Mouse (Mus musculus) hindbrain, embryonic 14.5 days (tissue): ENCODE data around the gene Plekhf1. TPM values are rescaled to one million over a fixed set of nuclear protein-coding genes. Genes with fewer than 3 reads are reported as not detected.

Experiments
- ATAC-seq: fragments of 200-750 bp; cut with Nextera tagmentation; 2 replicates; pipeline ENCODE4 v1.8.0; 2017; ENCODE audit warnings: moderate number of reproducible peaks, mild to moderate bottlenecking, moderate TSS enrichment, moderate library complexity; ENCODE audit not compliant: low FRiP score
- DNase-seq: peaks from one replicate; pipeline ENCODE4 v3.0.0-alpha.2; 2015; ENCODE audit warnings: low spot score
- H3K27ac ChIP-seq: fragments of 300-500 bp; sonication (generic); 2 replicates; pipeline ENCODE4 v1.5.1; 2014; ENCODE audit warnings: mild to moderate bottlenecking, moderate library complexity
- H3K27me3 ChIP-seq: fragments of 300-500 bp; sonication (generic); 2 replicates; pipeline ENCODE4 v1.6.1; 2014; ENCODE audit warnings: mild to moderate bottlenecking, low read length, mixed read lengths; ENCODE audit not compliant: control insufficient read depth, insufficient read depth
- H3K36me3 ChIP-seq: fragments of 300-500 bp; sonication (generic); replicated peaks from 2 replicates; pipeline ENCODE4 v1.6.1; 2014; ENCODE audit not compliant: control insufficient read depth, insufficient read depth
- H3K4me1 ChIP-seq: fragments of 300-500 bp; sonication (generic); replicated peaks from 2 replicates; pipeline ENCODE4 v1.6.1; 2014; ENCODE audit warnings: antibody characterized with exemption, low read length, mixed read lengths; ENCODE audit not compliant: control insufficient read depth, insufficient read depth
- H3K4me2 ChIP-seq: fragments of 300-500 bp; sonication (generic); replicated peaks from 2 replicates; pipeline ENCODE4 v1.6.1; 2014; ENCODE audit warnings: mild to moderate bottlenecking, moderate library complexity
- H3K4me3 ChIP-seq: fragments of 300-500 bp; sonication (generic); replicated peaks from 2 replicates; pipeline ENCODE4 v1.5.1; 2014; ENCODE audit warnings: mild to moderate bottlenecking, low read length
- H3K9ac ChIP-seq: fragments of 300-500 bp; sonication (generic); 2 replicates; pipeline ENCODE4 v1.6.1; 2014
- H3K9me3 ChIP-seq: fragments of 300-500 bp; sonication (generic); 2 replicates; pipeline ENCODE4 v1.6.1; 2016; ENCODE audit warnings: low read length; ENCODE audit not compliant: control insufficient read depth
- WGBS: fragments of 180-500 bp; shearing (Covaris S2); extraction: QIAGEN DNeasy Blood & Tissue Kit; methylation state at CpG from one replicate; pipeline ENCODE4 v1.1.7; 2014; 5-methylcytosine and 5-hydroxymethylcytosine counted together
- polyA plus RNA-seq: library from polyadenylated mRNA; unstranded; fragments of >200 nt; fragmentation: Nextera tagmentation; extraction: Ambion mirVana; gene quantifications from 2 replicates; pipeline ENCODE4 v1.2.1, GENCODE M21; 2014

Plekhf1 gene
- polyA plus RNA-seq, 1 experiment from 2014 or later: 0.66 TPM

GRCm38 (mm10) chr7:38251494-38252216 is 23.8 kb upstream of the Plekhf1 start:
- Histone ChIP-seq H3K36me3 (no peaks in the 10 kb centered on the region), H3K4me1 (no peaks in the 10 kb centered on the region), H3K27me3 (no peaks in the 10 kb centered on the region), H3K9me3 (no peaks in the 10 kb centered on the region), H3K4me3 (no peak overlapping the region), H3K9ac (no peak overlapping the region), H3K4me2 (no peak overlapping the region), H3K27ac (no peak overlapping the region)
- DNase-seq (no peak), ATAC-seq (peak; percentile 40; the same call in 1 of the 2 replicates)
- WGBS: 52% methylated on average over 5 of the region's 5 CpGs

GRCm38 (mm10) chr7:38242417-38242816 is 14.6 kb upstream of the Plekhf1 start:
- no peaks in the 10 kb centered on the region for H3K9me3 ChIP-seq
- no peak overlapping the region for H3K27ac ChIP-seq
- H3K4me1 ChIP-seq: no peaks in the 10 kb centered on the region
- H3K4me3 ChIP-seq: no peak overlapping the region
- no peaks in the 10 kb centered on the region for H3K36me3 ChIP-seq
- ATAC-seq (no peak), DNase-seq (no peak)
- no peak overlapping the region for H3K9ac ChIP-seq
- no peaks in the 10 kb centered on the region for H3K27me3 ChIP-seq
- WGBS: 88% methylated on average over 4 of the region's 4 CpGs
- H3K4me2 ChIP-seq: no peak overlapping the region

GRCm38 (mm10) chr7:38237140-38237539 is 9.3 kb upstream of the Plekhf1 start:
- Histone ChIP-seq H3K9me3 (no peaks in the 10 kb centered on the region), H3K4me1 (no peaks in the 10 kb centered on the region), H3K27me3 (no peaks in the 10 kb centered on the region), H3K36me3 (no peaks in the 10 kb centered on the region), H3K4me2 (no peak overlapping the region), H3K9ac (no peak overlapping the region), H3K27ac (no peak overlapping the region), H3K4me3 (no peak overlapping the region)
- ATAC-seq (no peak), DNase-seq (no peak)

GRCm38 (mm10) chr7:38236400-38237105 is 8.7 kb upstream of the Plekhf1 start:
- no peak overlapping the region for H3K9ac ChIP-seq
- no peak for ATAC-seq
- H3K27me3 ChIP-seq: no peaks in the 10 kb centered on the region
- H3K4me3 ChIP-seq: no peak overlapping the region
- no peak for DNase-seq
- no peaks in the 10 kb centered on the region for H3K9me3 ChIP-seq
- no peak overlapping the region for H3K4me2 ChIP-seq
- no peaks in the 10 kb centered on the region for H3K4me1 ChIP-seq
- no peaks in the 10 kb centered on the region for H3K36me3 ChIP-seq
- WGBS: 51% methylated on average over 10 of the region's 11 CpGs
- H3K27ac ChIP-seq: no peak overlapping the region

GRCm38 (mm10) chr7:38230285-38230684 is 2.5 kb upstream of the Plekhf1 start:
- no peak overlapping the region for H3K9ac ChIP-seq
- H3K4me2 ChIP-seq: no peak overlapping the region
- peaks cover 10% of the 10 kb centered on the region; the same call in 1 of the 2 replicates for H3K4me1 ChIP-seq
- H3K9me3 ChIP-seq: no peaks in the 10 kb centered on the region
- no peak for DNase-seq
- ATAC-seq: no peak
- 21% methylated on average over 8 of the region's 8 CpGs for WGBS
- H3K4me3 ChIP-seq: no peak overlapping the region
- no peaks in the 10 kb centered on the region for H3K36me3 ChIP-seq
- H3K27ac ChIP-seq: no peak overlapping the region
- H3K27me3 ChIP-seq: peaks cover 7% of the 10 kb centered on the region; the same call in 1 of the 2 replicates

GRCm38 (mm10) chr7:38228329-38228728 is 513 bp upstream of the Plekhf1 start:
- no peak overlapping the region for H3K27ac ChIP-seq
- H3K27me3 ChIP-seq: peaks cover 7% of the 10 kb centered on the region; the same call in 1 of the 2 replicates
- DNase-seq (no peak), ATAC-seq (no peak)
- H3K9ac ChIP-seq: no peak overlapping the region
- peaks cover 10% of the 10 kb centered on the region; the same call in 1 of the 2 replicates for H3K4me1 ChIP-seq
- peak overlapping the region; percentile 95 for H3K4me2 ChIP-seq
- H3K9me3 ChIP-seq: no peaks in the 10 kb centered on the region
- no peaks in the 10 kb centered on the region for H3K36me3 ChIP-seq
- 26% methylated on average over 8 of the region's 8 CpGs for WGBS
- H3K4me3 ChIP-seq: peak overlapping the region; percentile 45

- ATAC-seq (peak; percentile 61), DNase-seq (peak; percentile 33)
- Histone ChIP-seq H3K27me3 (peaks cover 7% of the 10 kb centered on the region; the same call in 1 of the 2 replicates), H3K4me2 (peak overlapping the region; percentile 95), H3K9ac (peak overlapping the region; percentile 43), H3K36me3 (no peaks in the 10 kb centered on the region), H3K4me1 (peaks cover 10% of the 10 kb centered on the region; the same call in 1 of the 2 replicates), H3K27ac (no peak overlapping the region), H3K9me3 (no peaks in the 10 kb centered on the region), H3K4me3 (peak overlapping the region; percentile 45)
- WGBS: under 1% methylated on average over 25 of the region's 25 CpGs
Observed at GRCm38 (mm10) chr7:38227181-38227899, 476 bp downstream of the Plekhf1 start.

GRCm38 (mm10) chr7:38226226-38226625 is 1.6 kb downstream of the Plekhf1 start:
- no peak overlapping the region for H3K9ac ChIP-seq
- H3K9me3 ChIP-seq: no peaks in the 10 kb centered on the region
- DNase-seq (no peak), ATAC-seq (no peak)
- H3K27ac ChIP-seq: no peak overlapping the region
- H3K4me1 ChIP-seq: peaks cover 10% of the 10 kb centered on the region; the same call in 1 of the 2 replicates
- WGBS: 85% methylated on average over 2 of the region's 2 CpGs
- H3K4me3 ChIP-seq: no peak overlapping the region
- H3K4me2 ChIP-seq: no peak overlapping the region
- peaks cover 7% of the 10 kb centered on the region; the same call in 1 of the 2 replicates for H3K27me3 ChIP-seq
- no peaks in the 10 kb centered on the region for H3K36me3 ChIP-seq
